Mouse (Mus musculus): ENCODE measurements at regions not wholly inside any gene's neighbourhood (a gene's known extent, or its start where the extent isn't known, plus 50 kb on each side); places are given as distances from the start of the nearest gene placed in this dataset.

DNA sequence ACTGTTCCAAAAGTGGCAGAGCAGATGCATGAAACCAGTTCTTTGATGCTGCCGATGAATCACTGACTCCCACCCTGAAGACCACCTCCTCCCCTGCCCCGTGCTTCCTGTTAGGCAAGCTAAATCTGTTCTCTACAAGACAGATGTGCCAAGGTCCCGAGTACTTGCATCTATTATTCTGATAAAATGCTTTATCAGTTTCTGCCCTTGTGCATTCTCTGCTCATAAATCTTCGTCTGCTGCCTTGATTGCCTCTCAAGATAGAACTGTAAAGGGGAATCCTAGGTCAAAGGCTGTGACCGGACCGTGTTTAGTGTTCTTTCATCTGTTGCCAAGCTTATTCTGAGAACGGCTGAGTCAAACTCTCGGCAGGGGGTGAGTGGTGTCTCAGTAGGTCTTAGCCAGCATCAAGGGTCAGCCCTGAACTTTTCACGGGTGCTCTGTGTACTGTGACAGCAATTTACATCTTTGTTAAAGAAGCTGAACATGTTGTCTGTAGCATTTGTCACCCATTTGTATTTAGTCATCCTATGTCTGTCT is 51.5 kb upstream of the Fer start:
- no peak for TF ChIP-seq CTCF (conservative IDR thresholded peaks at IDR 0.05; ENCODE audit: insufficient read depth, insufficient read length, low read depth, low read length)
- TF ChIP-seq POLR2A (IDR thresholded peaks at IDR 0.05; ENCODE audit: low read depth, low read length), result no peak
